Mouse (Mus musculus) megakaryocyte, adult 5-6 weeks (primary cell): ENCODE results near the gene Ogfod3. TPM values are rescaled to one million over a fixed set of nuclear protein-coding genes. Genes with fewer than 3 reads are reported as not detected.

Experiments used
- ATAC-seq: 2 replicates; pipeline ENCODE4 v1.8.0; 2016; ENCODE audit warnings: mild to moderate bottlenecking, inconsistent platforms; ENCODE audit not compliant: poor library complexity, severe bottlenecking
- total RNA-seq, 2 experiments: library from RNA; stranded (forward) in 1 of 2; stranded (reverse) in 1 of 2; fragments of 153-499, 151-499 nt in 1 of 2; fragments of 221-1000, 200-1000 nt in 1 of 2; gene quantifications; 2 replicates each; pipeline versions ENCODE4 v1.2.3 to v1.2.4; 2015 to 2017

Ogfod3 gene
- total RNA-seq, 2 experiments from 2014 or later = 5.5 to 11.7 TPM

DNA sequence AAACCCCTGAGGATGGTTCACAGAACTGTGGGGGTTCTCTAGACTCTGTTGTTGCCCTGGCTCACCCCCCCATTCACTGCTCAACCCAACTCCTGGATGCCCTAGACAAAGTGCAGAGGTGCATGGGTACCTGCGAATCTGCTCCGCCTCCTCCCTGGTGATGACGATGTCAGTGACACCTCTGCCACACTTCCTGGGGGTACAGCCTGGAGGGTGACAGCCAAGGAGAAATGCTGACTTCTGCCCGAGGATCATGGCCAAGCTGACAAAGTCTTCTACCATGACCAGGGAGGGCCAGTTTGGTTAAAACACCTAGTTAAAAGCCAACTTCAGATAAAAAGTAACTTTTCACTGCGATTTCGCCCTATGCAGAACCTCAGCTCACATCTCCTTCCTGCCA lies 3.7 kb downstream of the Ogfod3 start:
- no peak for ATAC-seq

GRCm38 (mm10) chr11:121199851-121200250 lies 4.7 kb downstream of the Ogfod3 start:
- no peak for ATAC-seq

GRCm38 (mm10) chr11:121198622-121199021 lies 5.9 kb downstream of the Ogfod3 start:
- ATAC-seq = no peak

DNA sequence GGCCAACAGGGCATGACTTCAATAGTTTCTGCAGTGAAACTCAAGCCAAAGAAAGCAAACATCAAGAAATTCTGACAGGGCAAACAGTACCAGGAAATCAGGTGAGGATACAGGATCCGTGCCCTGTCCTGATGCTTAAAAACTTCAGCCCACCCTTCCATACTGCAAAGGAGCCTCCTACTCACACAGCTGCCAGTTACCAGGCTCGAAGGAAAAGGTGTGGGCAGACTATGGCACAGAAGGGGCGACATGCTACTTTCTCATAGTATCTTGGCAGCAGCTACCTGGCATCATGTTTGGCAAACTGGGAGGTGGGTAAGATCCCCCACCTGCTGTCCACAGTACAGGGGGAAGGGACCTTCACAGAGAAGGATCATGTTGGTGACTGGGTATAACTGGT lies 11.1 kb downstream of the Ogfod3 start:
- ATAC-seq = no peak

GRCm38 (mm10) chr11:121192742-121193141 lies 11.8 kb downstream of the Ogfod3 start:
- ATAC-seq = no peak

DNA sequence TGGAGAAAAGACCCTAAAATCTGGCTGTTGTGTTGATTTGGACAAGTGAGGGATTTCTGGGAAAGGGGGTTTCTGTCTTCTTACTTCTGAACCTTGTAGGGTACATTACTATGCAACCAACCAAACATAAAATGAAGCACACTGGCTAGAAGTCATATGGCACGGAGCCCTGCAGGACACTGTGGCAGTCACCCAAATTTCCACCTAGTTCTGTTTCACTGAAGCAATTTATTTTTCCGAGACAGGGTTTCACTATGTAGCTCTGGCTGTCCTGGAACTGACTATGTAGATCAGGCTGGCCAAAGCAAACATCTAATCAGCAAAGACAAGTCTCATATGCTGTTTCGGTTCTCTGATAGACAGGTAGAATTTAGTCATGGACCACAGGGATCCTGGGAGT lies 14.8 kb downstream of the Ogfod3 start:
- no peak for ATAC-seq

DNA sequence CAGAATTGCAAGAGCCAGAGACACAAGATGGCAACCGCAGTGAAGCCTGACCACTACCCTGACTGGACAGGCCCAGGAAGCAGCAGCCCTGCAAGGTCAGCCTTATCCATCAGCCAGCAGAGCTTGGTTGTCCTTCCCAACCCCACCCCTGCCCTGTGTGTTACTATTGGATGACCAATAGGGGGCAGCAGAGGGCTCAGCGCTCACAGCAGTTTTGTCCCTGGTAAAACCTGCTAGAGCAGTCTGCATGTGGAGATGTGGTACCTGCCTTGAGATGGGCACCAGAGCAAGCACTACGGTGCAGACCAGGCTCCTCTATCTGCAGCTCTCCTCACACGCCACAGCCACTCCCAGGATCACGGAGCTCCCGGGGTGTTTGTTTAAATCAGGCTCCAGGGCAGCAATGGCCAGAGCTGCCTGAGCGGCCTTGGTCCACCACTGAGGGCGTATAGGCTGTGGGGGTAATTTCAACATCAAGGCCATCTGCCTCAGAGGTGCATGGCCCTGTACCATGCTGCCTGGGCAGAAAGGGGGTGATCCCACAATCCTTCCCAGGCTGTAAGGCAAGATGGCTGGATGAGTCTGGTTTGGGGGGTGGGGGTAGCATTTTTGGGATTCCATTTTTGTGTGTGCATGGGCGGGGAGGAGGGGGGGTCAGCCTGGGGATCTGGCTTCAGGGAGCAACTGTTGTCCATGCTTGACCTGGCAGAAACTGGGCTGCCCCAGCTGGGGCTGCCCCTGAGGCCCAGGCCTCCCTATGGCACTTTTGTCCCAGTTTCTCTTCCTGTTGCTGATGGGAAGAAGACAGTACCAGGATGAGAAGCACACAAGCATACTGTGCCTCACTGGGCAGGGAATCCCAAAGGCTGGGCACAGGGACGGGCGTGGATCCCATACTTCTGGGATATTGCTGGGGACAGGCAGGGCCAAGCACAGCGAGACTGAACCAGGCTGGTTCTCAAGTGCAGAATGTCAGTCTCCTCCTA lies 27.9 kb downstream of the Ogfod3 start:
- peak; percentile 87 for ATAC-seq

DNA sequence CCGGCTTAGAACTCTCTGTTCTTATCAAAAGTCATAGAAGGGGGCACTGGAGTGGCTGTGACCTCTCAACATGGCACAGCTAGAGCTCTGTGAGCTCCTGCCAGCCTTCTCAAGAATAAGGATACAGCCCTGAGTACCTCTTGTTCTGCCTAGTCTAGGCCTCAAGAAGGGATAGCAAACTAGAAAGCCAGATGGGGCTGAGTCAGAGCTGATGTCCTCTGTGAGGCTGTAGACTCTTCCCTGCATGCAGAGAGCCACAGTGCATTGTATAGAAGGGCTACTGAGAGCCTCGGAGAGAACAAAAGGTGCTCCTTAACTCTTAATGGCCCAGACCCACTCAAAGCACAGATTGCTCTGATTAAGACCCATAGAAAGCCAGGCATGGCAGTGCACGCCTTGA lies 30.3 kb downstream of the Ogfod3 start:
- ATAC-seq = no peak

DNA sequence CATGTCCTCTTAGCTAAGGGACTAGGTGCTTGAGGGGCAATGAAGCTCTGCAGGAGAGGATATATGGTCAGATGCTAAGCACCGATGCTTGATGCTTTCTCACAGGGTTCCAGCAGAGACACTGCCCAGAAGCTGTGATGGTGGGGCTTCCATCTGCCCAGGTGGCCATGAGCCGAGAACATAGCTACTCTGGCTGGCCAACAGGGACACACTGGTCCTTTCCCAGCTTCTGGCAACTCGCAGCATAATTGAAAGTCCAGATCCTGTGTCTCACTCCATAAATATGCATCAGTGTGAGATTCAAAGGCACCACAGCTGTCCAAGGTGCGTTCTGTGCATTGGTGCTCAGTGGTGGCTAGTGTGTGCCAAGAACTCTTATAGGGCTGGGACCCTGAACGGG lies 31.3 kb downstream of the Ogfod3 start:
- ATAC-seq = no peak

DNA sequence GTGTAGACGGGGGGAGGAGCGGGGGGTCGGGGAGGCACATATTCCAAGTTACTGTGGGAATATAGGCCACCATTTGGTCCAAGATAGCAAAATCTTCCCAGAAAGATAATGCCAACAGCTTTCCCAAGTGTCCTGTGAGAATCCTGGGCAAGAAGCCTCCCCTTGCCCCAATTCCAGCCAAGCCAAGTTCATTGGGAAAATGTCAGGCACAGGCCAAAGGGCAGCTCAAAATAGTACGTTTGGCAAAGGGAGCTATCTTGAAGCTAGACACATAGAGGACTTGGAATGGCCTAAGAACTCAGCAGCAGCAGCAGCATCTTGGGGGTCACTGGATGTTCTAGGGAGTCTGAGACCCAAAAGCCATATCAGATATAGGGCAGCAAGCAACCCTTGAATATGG lies 40.8 kb downstream of the Ogfod3 start:
- no peak for ATAC-seq

DNA sequence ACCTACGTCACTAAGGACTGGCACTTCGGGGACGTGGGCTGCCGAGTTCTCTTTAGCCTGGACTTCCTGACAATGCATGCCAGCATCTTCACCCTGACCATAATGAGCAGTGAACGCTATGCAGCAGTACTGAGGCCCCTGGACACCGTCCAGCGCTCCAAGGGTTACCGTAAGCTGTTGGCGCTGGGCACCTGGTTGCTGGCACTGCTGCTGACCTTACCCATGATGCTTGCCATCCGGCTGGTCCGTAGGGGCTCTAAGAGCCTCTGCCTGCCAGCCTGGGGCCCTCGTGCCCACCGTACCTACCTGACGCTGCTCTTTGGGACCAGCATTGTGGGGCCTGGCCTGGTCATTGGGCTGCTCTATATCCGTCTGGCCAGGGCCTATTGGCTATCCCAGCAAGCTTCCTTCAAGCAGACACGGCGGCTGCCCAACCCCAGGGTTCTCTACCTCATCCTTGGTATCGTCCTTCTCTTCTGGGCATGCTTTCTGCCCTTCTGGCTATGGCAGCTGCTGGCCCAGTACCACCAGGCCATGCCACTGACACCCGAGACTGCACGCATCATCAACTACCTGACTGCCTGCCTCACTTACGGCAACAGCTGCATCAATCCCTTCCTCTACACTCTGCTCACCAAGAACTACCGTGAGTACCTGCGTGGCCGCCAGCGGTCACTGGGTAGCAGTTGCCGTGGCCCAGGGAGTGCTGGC lies 43.7 kb downstream of the Ogfod3 start:
- ATAC-seq = no peak

DNA sequence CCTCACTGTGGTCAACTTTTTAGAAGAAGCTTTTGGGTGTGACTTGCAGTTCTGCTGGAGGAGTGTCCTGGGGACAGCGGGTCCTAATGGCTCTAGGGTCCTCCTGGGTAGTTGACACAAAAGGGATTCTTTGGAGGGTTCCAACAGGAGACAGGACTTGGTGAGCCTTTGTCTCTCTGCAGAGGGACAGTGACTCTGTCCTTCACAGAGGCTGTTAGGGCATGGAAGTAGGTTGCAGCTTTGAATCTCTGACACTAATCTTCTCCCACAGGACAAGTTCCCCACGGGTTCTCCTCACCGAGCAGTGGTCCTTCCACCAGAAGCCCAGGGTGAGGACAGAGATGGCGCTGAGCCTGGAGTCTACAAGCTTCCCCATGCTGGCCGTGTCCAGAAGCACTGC lies 44.5 kb downstream of the Ogfod3 start, which contains the start of gene Uts2r:
Gene Uts2r, plus strand, starts transcription at position 301 of the 400 bp plus-strand sequence.
- no peak for ATAC-seq

- ATAC-seq = no peak
Measured at GRCm38 (mm10) chr11:121156411-121156891, 48.1 kb downstream of the Ogfod3 start.

DNA sequence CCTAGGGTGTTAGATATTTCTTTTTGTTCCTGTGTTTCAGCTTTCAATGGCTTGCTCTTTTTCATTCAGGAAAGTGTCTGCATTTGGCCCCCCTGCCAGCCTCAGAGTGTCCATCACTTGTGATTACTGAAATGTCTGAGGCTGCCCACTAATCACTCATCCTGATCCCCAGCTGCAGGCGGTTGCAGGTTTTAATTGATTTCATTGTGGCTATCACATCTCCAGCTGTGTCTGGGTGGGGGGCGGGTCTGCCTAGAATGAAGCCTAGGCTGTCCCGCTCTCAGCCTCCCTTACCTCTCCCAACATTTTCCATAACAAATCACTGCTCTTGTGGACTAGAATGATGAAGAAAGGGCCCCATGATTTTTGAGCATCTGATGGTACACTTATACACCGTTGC lies 50.3 kb downstream of the Ogfod3 start:
- ATAC-seq = no peak

DNA sequence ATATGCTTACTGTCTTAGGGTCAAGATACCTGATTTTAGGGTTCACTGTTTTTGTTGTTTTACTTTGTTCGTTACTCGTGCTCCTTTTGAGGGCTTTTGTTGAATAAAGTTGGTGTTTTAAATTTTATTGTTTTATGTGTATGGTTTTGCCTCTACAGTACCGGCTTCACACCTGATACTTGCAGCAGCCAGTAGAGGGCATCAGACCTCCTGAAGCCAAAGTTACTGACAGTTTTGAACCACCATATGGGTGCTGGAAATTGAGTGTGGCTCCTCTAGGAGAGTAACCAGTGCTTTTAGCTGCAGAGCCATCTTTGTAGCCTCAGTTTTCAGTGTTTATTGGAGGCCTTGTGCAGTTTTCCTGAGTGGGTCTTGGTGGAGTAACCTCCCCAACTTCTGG lies 56.3 kb downstream of the Ogfod3 start:
- ATAC-seq = no peak

GRCm38 (mm10) chr11:121145865-121146264 lies 58.6 kb downstream of the Ogfod3 start, which contains the start of gene Tex19.1:
Tex19.1 (plus strand) TSS chr11:121146143.
- no peak for ATAC-seq

GRCm38 (mm10) chr11:121143325-121144015 lies 61.0 kb downstream of the Ogfod3 start:
- no peak for ATAC-seq

- ATAC-seq = no peak
Measured at GRCm38 (mm10) chr11:121138732-121139131, 65.8 kb downstream of the Ogfod3 start.

- no peak for ATAC-seq
Measured at GRCm38 (mm10) chr11:121137682-121138081, 66.8 kb downstream of the Ogfod3 start.

- ATAC-seq = no peak
Measured at GRCm38 (mm10) chr11:121134600-121134999, 69.9 kb downstream of the Ogfod3 start.

GRCm38 (mm10) chr11:121129616-121130015 lies 74.9 kb downstream of the Ogfod3 start:
- ATAC-seq = no peak
